Mouse (Mus musculus): ENCODE data around the gene Irf1. TPM values are rescaled to one million over a fixed set of nuclear protein-coding genes. Genes with fewer than 3 reads are reported as not detected.

Irf1 gene
- polyA plus RNA-seq, 1 experiment from 2014 or later, result 2.0 TPM

DNA sequence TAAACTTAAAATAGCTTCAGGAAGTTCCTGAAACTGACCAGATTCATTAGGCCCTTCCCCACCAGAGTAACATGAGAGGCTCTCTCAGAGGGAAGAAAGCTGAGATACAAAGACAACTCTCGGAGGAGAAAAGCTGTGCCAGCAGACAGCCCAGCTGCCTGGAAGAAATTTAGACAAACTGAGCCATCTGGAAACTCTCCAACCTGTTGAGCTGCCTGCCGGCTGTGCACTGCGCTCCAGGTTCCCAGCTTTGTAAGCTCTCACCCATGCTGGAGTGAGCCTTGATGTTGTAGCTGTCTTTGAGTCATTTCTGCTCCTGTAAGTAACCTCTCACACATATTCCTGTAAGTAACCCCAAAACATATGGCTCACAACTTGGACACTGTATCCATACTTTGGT is 23.2 kb downstream of the Irf1 start:
- Histone ChIP-seq H3K9me3 (peaks cover 5% of the 10 kb centered on the region; the same call in 1 of the 2 replicates), H3K4me3 (replicated peaks) (no peak overlapping the region), H3K27ac (no peak overlapping the region), H3K4me1 (replicated peaks) (peaks cover 14% of the 10 kb centered on the region), H3K4me2 (replicated peaks) (no peak overlapping the region), H3K27me3 (no peaks in the 10 kb centered on the region), H3K36me3 (no peaks in the 10 kb centered on the region), H3K9ac (replicated peaks) (no peak overlapping the region)
- ATAC-seq, result no peak
- 84% methylated on average over 3 of the region's 3 CpGs for WGBS

DNA sequence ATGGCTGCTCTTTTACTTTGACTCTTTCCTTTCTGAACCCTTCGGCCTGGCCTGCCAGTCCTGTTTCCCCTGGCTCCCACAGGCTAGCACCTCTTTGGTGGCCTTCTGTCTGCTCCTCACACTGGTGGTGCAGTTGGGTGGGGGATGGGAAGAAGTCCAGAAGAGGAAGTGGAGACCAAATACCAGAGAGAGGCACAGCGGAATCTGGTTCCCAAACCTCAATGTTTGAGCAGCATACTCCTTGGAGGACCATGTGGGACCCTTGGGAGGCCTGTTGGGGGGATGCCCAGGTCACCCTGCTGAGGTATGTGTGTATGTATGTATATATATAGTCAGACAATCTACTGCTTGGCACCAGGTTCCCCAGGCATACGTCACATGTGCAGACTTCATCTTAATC is 24.2 kb downstream of the Irf1 start:
- Histone ChIP-seq H3K27ac (no peak overlapping the region), H3K4me3 (replicated peaks) (no peak overlapping the region), H3K4me1 (replicated peaks) (peaks cover 14% of the 10 kb centered on the region), H3K4me2 (replicated peaks) (no peak overlapping the region), H3K9me3 (peaks cover 5% of the 10 kb centered on the region; the same call in 1 of the 2 replicates), H3K9ac (replicated peaks) (no peak overlapping the region), H3K36me3 (no peaks in the 10 kb centered on the region), H3K27me3 (no peaks in the 10 kb centered on the region)
- ATAC-seq, result no peak
- WGBS, result 87% methylated on average over 3 of the region's 3 CpGs

DNA sequence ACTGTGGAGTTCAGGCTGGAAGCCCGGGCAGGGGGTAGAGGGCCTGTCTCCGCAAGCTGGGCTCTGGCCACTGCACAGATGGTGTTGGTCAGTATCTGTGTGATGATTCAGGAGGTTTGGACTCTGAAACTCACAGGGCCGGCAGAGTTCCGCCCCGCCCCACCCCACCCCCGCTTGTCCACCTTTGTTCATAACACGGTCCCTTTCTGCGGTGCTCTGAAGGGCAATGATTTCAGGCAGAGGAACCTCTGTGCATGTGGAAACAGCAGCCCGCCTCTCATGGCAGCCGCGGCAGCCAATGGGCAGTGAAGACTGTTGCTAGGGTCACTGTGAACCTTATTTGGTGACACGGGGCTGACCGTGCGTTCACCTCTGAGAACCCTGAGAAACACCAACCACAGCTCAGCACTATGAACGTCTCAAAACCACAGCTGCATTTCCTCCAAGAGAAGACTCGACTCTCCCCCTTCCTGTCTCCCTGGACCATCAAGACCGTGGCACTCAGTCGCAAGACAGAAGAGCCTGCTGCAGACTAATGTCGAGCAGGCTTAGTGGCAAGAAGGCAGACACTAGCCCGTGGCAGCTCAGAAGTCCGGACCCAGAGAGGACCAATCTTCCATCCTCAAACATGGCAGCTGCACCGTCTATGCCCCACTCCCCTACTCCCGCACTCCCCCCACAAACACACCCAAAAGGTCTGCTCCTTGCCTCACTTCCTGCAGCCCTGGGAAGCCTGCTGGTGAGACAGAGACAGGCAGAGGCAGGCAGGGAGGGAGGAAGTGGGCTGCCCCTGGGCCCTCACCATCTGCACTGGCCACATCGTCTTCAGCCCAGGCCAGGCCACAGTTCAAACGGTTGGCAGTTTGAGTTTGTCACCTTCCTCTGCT is 25.1 kb downstream of the Irf1 start:
- Histone ChIP-seq H3K27ac (no peak overlapping the region), H3K9ac (replicated peaks) (no peak overlapping the region), H3K27me3 (no peaks in the 10 kb centered on the region), H3K36me3 (no peaks in the 10 kb centered on the region), H3K4me1 (replicated peaks) (peaks cover 14% of the 10 kb centered on the region), H3K4me2 (replicated peaks) (no peak overlapping the region), H3K9me3 (peaks cover 5% of the 10 kb centered on the region; the same call in 1 of the 2 replicates), H3K4me3 (replicated peaks) (no peak overlapping the region)
- 78% methylated on average over 25 of the region's 25 CpGs for WGBS
- ATAC-seq, result no peak

GRCm38 (mm10) chr11:53795813-53796212 is 26.0 kb downstream of the Irf1 start:
- Histone ChIP-seq H3K27ac (no peak overlapping the region), H3K36me3 (no peaks in the 10 kb centered on the region), H3K27me3 (no peaks in the 10 kb centered on the region), H3K9me3 (no peaks in the 10 kb centered on the region), H3K9ac (replicated peaks) (no peak overlapping the region), H3K4me2 (replicated peaks) (no peak overlapping the region), H3K4me1 (replicated peaks) (peaks cover 14% of the 10 kb centered on the region), H3K4me3 (replicated peaks) (no peak overlapping the region)
- WGBS, result 78% methylated on average over 8 of the region's 8 CpGs
- no peak for ATAC-seq

DNA sequence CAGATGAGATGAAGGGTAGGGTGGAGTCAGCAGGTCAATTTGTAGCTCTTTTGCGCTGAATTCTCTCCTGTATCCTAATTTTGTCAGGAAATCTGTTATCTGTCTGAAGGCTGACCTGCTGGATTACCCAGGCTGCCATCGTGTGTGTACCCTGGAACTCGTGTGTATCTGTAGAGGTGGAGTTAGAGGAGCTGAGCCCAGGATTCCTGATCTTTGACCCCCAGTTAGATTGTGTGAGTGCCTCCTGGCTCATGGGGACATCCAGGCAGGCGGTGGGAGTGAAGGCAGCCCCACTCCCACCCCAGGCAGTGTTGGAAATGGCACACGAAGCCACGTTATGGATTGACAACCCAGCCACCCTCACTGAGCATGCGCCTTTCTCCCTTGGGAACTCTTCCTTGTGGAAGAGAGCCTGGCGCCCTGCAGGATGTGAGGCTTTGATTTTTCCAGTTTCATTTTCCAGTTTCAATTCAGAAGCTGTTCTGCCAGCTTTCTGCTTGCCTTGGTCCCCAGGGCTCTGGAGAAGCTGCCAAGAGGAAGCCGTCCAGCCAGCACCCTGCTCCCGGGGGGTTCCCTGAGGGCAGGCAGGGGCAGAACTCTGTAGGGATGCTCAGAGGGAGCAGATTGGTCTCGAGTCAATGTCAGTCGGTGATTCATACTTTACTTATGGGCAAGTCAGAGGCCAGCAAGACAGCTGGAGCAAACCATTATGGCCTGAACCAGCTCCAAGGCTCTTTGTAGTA is 26.8 kb downstream of the Irf1 start:
- ATAC-seq, result no peak
- WGBS, result 73% methylated on average over 12 of the region's 12 CpGs
- H3K27me3 ChIP-seq, result no peaks in the 10 kb centered on the region
- no peak overlapping the region for H3K9ac ChIP-seq (replicated peaks)
- no peaks in the 10 kb centered on the region for H3K36me3 ChIP-seq
- no peaks in the 10 kb centered on the region for H3K9me3 ChIP-seq
- H3K4me2 ChIP-seq (replicated peaks), result no peak overlapping the region
- H3K27ac ChIP-seq, result no peak overlapping the region
- H3K4me3 ChIP-seq (replicated peaks), result no peak overlapping the region
- peaks cover 14% of the 10 kb centered on the region for H3K4me1 ChIP-seq (replicated peaks)

- Histone ChIP-seq H3K27me3 (no peaks in the 10 kb centered on the region), H3K36me3 (no peaks in the 10 kb centered on the region), H3K9me3 (no peaks in the 10 kb centered on the region), H3K27ac (no peak overlapping the region), H3K4me2 (replicated peaks) (no peak overlapping the region), H3K9ac (replicated peaks) (no peak overlapping the region), H3K4me3 (replicated peaks) (no peak overlapping the region), H3K4me1 (replicated peaks) (peaks cover 14% of the 10 kb centered on the region)
- ATAC-seq, result no peak
- WGBS, result 41% methylated on average over 6 of the region's 6 CpGs
Observed at GRCm38 (mm10) chr11:53797386-53797920, 27.6 kb downstream of the Irf1 start.

- no peak for ATAC-seq
- no peaks in the 10 kb centered on the region for H3K36me3 ChIP-seq
- H3K9me3 ChIP-seq, result no peaks in the 10 kb centered on the region
- H3K27me3 ChIP-seq, result no peaks in the 10 kb centered on the region
- no peak overlapping the region for H3K27ac ChIP-seq
- H3K4me2 ChIP-seq (replicated peaks), result no peak overlapping the region
- WGBS, result 91% methylated on average over 10 of the region's 10 CpGs
- no peak overlapping the region for H3K4me3 ChIP-seq (replicated peaks)
- H3K4me1 ChIP-seq (replicated peaks), result peaks cover 14% of the 10 kb centered on the region
- no peak overlapping the region for H3K9ac ChIP-seq (replicated peaks)
Observed at GRCm38 (mm10) chr11:53798041-53798711, 28.4 kb downstream of the Irf1 start.

DNA sequence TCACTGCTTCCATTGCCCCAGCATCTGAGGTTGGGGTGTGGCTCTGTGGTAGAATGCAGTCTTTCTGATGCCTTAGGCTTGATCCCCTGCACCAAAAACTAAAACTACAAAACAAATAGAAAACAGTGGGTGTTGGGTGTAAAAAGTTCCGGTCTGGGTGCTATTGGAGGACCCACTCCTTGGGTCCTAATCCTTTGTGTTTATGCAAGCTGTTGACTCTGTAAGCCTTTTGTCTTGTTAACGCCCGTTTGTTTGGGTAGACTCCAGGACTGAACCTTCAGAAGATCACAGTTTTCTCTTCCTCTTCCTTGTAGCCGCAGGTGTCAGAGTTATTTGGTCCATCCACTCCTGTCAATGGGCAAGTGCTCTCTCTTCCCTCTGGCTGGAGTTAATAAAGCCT is 30.2 kb downstream of the Irf1 start:
- ATAC-seq, result no peak
- WGBS, result 53% methylated on average over 4 of the region's 4 CpGs
- H3K4me1 ChIP-seq (replicated peaks), result peaks cover 14% of the 10 kb centered on the region

GRCm38 (mm10) chr11:53800975-53801374 is 31.2 kb downstream of the Irf1 start:
- no peak for ATAC-seq
- WGBS, result 88% methylated on average over 5 of the region's 5 CpGs

More for the DNA sequence above, 30.2 kb downstream of the Irf1 start:
- H3K9ac ChIP-seq (replicated peaks), result no peak overlapping the region
- no peaks in the 10 kb centered on the region for H3K27me3 ChIP-seq
- H3K9me3 ChIP-seq, result no peaks in the 10 kb centered on the region
- no peak overlapping the region for H3K4me3 ChIP-seq (replicated peaks)
- no peak overlapping the region for H3K27ac ChIP-seq
- H3K36me3 ChIP-seq, result no peaks in the 10 kb centered on the region
- H3K4me2 ChIP-seq (replicated peaks), result no peak overlapping the region

GRCm38 (mm10) chr11:53803093-53803492 is 33.3 kb downstream of the Irf1 start:
- Histone ChIP-seq H3K4me3 (replicated peaks) (no peak overlapping the region), H3K27ac (no peak overlapping the region), H3K4me1 (replicated peaks) (no peaks in the 10 kb centered on the region), H3K4me2 (replicated peaks) (no peak overlapping the region), H3K9ac (replicated peaks) (no peak overlapping the region), H3K27me3 (no peaks in the 10 kb centered on the region), H3K9me3 (no peaks in the 10 kb centered on the region), H3K36me3 (no peaks in the 10 kb centered on the region)
- ATAC-seq, result no peak
- 90% methylated on average over 12 of the region's 12 CpGs for WGBS

More at GRCm38 (mm10) chr11:53800975-53801374, 31.2 kb downstream of the Irf1 start:
- Histone ChIP-seq H3K36me3 (no peaks in the 10 kb centered on the region), H3K4me2 (replicated peaks) (no peak overlapping the region), H3K9me3 (no peaks in the 10 kb centered on the region), H3K4me3 (replicated peaks) (no peak overlapping the region), H3K27ac (no peak overlapping the region), H3K27me3 (no peaks in the 10 kb centered on the region), H3K9ac (replicated peaks) (no peak overlapping the region), H3K4me1 (replicated peaks) (peaks cover 14% of the 10 kb centered on the region)

- Histone ChIP-seq H3K4me2 (replicated peaks) (no peak overlapping the region), H3K27me3 (no peaks in the 10 kb centered on the region), H3K9ac (replicated peaks) (no peak overlapping the region), H3K36me3 (no peaks in the 10 kb centered on the region), H3K4me1 (replicated peaks) (no peaks in the 10 kb centered on the region), H3K9me3 (no peaks in the 10 kb centered on the region), H3K4me3 (replicated peaks) (no peak overlapping the region), H3K27ac (no peak overlapping the region)
- no peak for ATAC-seq
- 91% methylated on average over 6 of the region's 6 CpGs for WGBS
Observed at GRCm38 (mm10) chr11:53803494-53803893, 33.7 kb downstream of the Irf1 start.

Data from midbrain, embryonic 13.5 days (tissue).